Mouse (Mus musculus): ENCODE results near the gene Islr2. TPM values are rescaled to one million over a fixed set of nuclear protein-coding genes. Genes with fewer than 3 reads are reported as not detected.
"Not testable (repeated sequence)": the region's sequence is repeated elsewhere in the genome, so short reads cannot be mapped to it uniquely, and the experiment has no call there.

Islr2 gene
- polyA plus RNA-seq (2015; fragmentation: Nextera tagmentation; extraction: Ambion mirVana), result 0.76 and 1.4 TPM in 2 replicates

DNA sequence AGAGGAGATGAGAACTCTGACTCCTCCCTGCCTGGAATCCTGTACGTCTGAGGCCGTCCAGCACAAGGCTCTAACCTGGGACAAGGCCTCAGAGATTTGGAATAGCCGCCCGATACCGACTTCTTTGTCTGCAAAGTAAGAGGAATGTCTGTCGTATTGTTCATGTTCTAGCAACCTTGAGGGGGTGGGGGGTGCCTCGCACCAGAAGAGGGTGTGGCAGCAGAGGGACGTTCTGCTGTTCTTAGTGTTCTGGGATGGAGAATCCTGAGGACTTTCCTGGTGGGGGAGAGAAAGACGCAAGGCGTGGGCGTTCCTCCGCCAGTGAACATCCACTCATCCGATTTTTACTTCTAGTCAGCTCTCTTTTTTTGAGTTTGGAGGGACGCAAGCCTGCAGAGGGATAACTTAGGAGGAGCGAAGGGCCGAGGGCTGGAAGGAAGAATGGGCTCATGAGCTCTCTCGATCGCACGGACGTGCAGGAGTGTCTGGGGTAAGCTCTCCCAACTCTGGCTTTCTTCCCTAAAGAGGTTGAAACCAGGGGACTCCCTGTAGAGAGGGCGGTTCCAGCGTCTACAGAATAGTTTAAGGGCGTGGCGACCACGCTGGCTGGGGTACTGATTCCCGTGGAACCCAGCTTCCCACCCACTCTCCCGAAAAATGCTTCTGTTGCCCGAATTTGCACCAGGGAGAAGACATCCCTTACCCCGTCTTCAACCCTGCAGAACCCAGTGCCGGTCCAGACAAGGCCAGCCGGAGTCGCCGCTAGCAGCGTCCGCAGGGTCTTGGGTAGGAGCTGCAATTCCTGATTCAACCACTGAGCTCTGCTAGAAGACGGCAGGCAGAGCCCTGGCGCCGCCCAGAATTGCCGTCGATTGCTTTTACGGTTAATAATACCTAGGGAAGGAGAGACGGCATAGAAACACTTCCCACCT, at the start of gene Islr2, which contains the start of gene Islr:
Gene Islr2 (minus strand): TSS at position 804 of the 932 bp plus-strand sequence.
Gene Islr (minus strand): TSS at position 791 of the 932 bp plus-strand sequence.
- H3K4me3 ChIP-seq, result peak within 1 kb of the TSS; percentile 34
- peaks cover 44% of the 10 kb centered on the region for H3K4me1 ChIP-seq
- ATAC-seq (ENCODE audit: insufficient number of reproducible peaks, insufficient read depth, low FRiP score, low TSS enrichment, low read depth), result 0 out of 2 replicates have a peak, but pooled peaks have one; percentile 26
- H3K9ac ChIP-seq, result 0 out of 2 replicates have a peak within 1 kb of the TSS, but pooled peaks have one; percentile 3
- no peaks in the 10 kb centered on the region for H3K9me3 ChIP-seq
- H3K4me2 ChIP-seq, result peak within 1 kb of the TSS; percentile 60
- peaks cover 69% of the 10 kb centered on the region for H3K27me3 ChIP-seq
- WGBS, result 2% methylated on average over 42 of the region's 42 CpGs
- no peaks in the 10 kb centered on the region for H3K36me3 ChIP-seq
- H3K27ac ChIP-seq, result no peak within 1 kb of the TSS

DNA sequence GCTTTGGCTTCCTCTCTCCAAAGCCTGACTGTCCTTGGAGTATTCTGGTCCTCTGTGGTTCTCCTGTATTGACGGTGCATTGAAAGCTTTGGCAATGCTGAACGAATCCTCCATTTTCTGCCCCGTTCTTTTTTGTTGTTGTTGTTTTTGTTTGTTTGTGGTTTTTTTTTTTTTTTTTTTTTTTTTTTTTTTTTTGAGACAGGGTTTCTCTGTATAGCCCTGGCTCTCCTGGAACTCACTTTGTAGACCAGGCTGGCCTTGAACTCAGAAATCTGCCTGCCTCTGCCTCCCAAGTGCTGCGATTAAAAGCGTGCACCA, 49.6 kb upstream of the Islr2 start:
- 64% methylated on average over 5 of the region's 5 CpGs for WGBS
- not testable (repeated sequence) for ATAC-seq (ENCODE audit: insufficient number of reproducible peaks, insufficient read depth, low FRiP score, low TSS enrichment, low read depth); H3K27me3 ChIP-seq; H3K9me3 ChIP-seq
- Histone ChIP-seq H3K4me2 (peak overlapping the region; percentile 80), H3K4me1 (peaks cover 22% of the 10 kb centered on the region), H3K4me3 (peak overlapping the region; percentile 85), H3K9ac (peak overlapping the region; percentile 85), H3K36me3 (peaks cover 22% of the 10 kb centered on the region), H3K27ac (0 out of 2 replicates have a peak overlapping the region, but pooled peaks have one; percentile 78)

DNA sequence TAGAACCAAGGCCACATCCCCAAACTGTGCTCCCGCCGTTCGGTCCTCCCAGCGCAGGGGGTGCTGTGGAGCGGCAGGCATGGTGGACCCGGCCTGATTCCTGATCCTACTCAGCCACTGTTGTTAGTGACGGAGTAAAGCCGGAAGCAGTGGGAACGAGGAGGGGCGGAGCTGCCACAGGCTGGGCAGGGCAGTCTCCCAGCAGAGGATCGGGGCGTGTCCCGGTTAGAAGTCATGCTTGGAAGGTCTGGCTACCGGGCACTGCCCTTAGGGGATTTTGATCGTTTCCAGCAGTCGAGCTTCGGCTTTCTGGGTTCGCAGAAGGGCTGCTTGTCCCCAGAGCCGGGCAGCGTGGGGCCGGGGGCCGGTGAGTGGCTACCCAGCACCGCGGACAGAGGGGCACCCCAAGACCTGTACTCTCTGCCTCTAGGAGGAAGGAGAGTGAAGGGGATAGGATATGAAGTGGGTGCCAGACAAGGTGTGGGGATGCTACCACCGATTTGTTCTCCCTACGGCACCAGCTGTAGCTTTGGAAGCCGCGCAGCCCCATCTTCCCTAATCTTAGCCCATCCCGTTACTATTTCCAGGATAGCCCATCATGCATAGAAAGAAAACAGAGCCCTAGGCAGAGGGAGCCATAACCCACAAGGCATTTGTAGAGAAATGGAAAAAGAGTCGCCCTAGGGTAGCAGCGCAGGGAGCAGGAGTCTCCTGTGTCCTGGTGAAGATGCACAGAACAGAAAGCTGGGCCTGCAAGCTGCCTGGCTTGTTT, 49.1 kb upstream of the Islr2 start, which contains the start of gene Stoml1:
Gene Stoml1 (plus strand): TSS at position 132 of the 772 bp plus-strand sequence.
- Histone ChIP-seq H3K4me2 (peak within 1 kb of the TSS; percentile 80), H3K9ac (peak within 1 kb of the TSS; percentile 85), H3K27ac (peak within 1 kb of the TSS; percentile 78; the same call in 1 of the 2 replicates), H3K9me3 (no peaks in the 10 kb centered on the region), H3K4me1 (peaks cover 27% of the 10 kb centered on the region), H3K36me3 (peaks cover 16% of the 10 kb centered on the region), H3K4me3 (peak within 1 kb of the TSS; percentile 85), H3K27me3 (no peaks in the 10 kb centered on the region)
- peak; percentile 92 for ATAC-seq (ENCODE audit: insufficient number of reproducible peaks, insufficient read depth, low FRiP score, low TSS enrichment, low read depth)
- WGBS, result under 1% methylated on average over 31 of the region's 31 CpGs

DNA sequence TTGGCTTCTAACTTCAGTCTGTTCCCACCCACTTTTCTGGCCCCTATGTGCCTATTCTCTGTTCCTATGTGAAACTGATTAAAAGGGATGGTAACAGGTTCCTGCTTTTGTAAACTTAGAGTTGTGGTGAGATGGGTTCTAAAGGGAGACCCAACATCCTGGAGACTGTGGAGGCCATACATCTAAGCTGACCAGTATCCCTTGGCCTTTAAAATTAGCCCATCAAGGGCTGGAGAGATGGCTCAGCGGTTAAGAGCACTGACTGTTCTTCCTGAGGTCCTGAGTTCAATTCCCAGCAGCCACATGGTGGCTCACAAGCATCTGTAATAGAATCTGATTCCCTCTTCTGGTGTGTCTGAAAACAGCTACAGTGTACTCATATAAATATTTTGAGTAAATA, 46.6 kb upstream of the Islr2 start:
- Histone ChIP-seq H3K9ac (0 out of 2 replicates have a peak overlapping the region, but pooled peaks have one; percentile 77), H3K4me1 (peaks cover 44% of the 10 kb centered on the region)
- not testable (repeated sequence) for H3K9me3 ChIP-seq; H3K27me3 ChIP-seq; H3K4me3 ChIP-seq; H3K36me3 ChIP-seq; H3K27ac ChIP-seq; ATAC-seq (ENCODE audit: insufficient number of reproducible peaks, insufficient read depth, low FRiP score, low TSS enrichment, low read depth); H3K4me2 ChIP-seq
- WGBS, result 93% methylated on average over 1 of the region's 1 CpGs

DNA sequence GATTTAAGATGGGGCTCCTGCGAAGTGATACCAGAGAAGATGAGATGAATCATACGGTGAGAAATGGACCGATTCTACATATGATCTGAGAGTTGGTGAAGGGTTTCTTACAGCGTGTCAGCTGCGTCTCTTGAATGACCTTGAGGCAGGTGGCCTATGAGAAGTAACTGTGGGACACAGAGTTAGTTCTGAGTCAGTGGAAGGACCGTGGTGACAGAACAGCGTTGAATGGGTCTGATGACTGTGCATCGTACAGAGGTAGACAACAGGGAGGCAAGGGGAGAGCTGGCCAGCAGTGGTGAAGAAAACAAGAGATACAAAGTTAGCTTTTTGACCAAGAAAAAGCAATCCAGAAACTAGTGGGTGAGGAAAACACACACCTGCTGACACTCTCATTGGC, 46.2 kb upstream of the Islr2 start:
- 74% methylated on average over 8 of the region's 8 CpGs for WGBS
- Histone ChIP-seq H3K4me2 (peak overlapping the region; percentile 69), H3K36me3 (0 out of 2 replicates have a peak, but pooled peaks cover 3% of the 10 kb centered on the region), H3K27ac (peak overlapping the region; percentile 93), H3K4me3 (peak overlapping the region; percentile 55; the same call in 1 of the 2 replicates), H3K9ac (peak overlapping the region; percentile 77), H3K9me3 (no peaks in the 10 kb centered on the region), H3K4me1 (peaks cover 44% of the 10 kb centered on the region), H3K27me3 (no peaks in the 10 kb centered on the region)
- ATAC-seq (ENCODE audit: insufficient number of reproducible peaks, insufficient read depth, low FRiP score, low TSS enrichment, low read depth), result no peak

DNA sequence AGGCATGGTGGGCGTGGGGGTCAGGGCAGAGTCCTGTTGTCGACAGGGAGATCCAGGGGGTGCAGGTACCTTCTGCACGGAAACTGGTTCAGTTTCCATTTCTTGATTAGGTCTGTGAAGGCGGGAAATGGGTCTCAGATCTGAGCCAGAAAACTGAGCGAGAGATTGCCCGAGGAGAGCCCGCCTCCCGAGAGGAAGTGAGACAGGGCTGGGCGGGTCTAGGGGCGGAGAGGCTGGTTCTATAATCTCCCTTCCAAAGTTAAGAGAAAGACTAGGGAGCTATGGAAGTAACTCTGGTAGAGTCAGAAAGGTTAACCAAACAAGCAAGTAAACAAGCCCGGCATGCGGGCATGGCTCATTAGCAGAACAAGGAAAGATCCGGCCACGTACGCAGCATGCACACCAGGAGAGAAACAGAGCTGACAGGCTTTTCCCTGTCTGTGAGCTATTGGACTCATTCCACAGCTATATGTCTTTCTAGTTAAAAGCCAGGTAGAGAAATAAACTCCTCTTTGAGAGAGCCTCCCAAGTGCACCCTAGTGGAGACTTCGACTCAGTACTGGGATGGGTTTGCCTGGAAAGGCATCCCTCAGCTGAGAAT, 45.6 kb upstream of the Islr2 start, which contains the start of gene Pml:
Gene Pml (minus strand): TSS at position 195 of the 601 bp plus-strand sequence.
- Histone ChIP-seq H3K4me2 (peak within 1 kb of the TSS; percentile 69), H3K4me1 (peaks cover 43% of the 10 kb centered on the region), H3K4me3 (peak within 1 kb of the TSS; percentile 55), H3K9ac (peak within 1 kb of the TSS; percentile 77), H3K27ac (peak within 1 kb of the TSS; percentile 93), H3K36me3 (0 out of 2 replicates have a peak, but pooled peaks cover 3% of the 10 kb centered on the region), H3K9me3 (no peaks in the 10 kb centered on the region), H3K27me3 (no peaks in the 10 kb centered on the region)
- peak; percentile 66; the same call in 1 of the 2 replicates for ATAC-seq (ENCODE audit: insufficient number of reproducible peaks, insufficient read depth, low FRiP score, low TSS enrichment, low read depth)
- WGBS, result under 1% methylated on average over 16 of the region's 16 CpGs

DNA sequence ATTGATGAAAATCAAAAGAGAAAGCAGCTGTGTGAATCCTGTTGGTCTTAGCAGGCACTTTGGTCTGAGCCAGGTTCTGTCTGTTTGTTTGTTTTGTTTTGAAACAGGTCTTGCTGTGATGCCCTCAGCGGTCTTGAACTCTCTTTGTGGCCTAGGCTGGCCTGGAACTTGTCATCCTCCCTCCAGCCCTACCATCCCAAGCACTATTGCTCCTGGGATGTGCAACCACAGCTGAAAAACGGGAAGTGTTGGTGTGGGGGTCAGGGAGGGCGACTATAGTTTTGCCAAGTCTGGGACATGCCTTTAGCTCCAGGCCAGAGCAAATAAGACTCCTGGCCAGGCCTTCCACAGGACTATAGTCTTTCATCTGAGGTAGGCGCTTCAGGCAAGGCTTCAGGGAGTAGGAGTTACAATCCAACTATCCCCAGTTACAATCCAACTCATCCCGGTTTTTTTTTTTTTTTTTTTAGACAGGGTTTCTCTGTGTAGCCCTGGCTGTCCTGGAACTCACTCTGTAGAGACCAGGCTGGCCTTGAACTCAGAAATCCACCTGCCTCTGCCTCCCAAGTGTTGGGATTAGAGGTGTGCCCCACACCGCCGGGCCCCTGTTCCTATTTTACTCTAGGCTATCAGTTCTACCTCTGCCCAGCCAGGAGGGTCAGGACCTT, 44.8 kb upstream of the Islr2 start:
- Histone ChIP-seq H3K4me2 (peak overlapping the region; percentile 69), H3K36me3 (0 out of 2 replicates have a peak, but pooled peaks cover 3% of the 10 kb centered on the region), H3K9ac (peak overlapping the region; percentile 77), H3K9me3 (no peaks in the 10 kb centered on the region), H3K4me3 (peak overlapping the region; percentile 55), H3K27me3 (no peaks in the 10 kb centered on the region), H3K4me1 (peaks cover 36% of the 10 kb centered on the region), H3K27ac (peak overlapping the region; percentile 93)
- ATAC-seq (ENCODE audit: insufficient number of reproducible peaks, insufficient read depth, low FRiP score, low TSS enrichment, low read depth), result no peak
- WGBS, result 38% methylated on average over 7 of the region's 7 CpGs

DNA sequence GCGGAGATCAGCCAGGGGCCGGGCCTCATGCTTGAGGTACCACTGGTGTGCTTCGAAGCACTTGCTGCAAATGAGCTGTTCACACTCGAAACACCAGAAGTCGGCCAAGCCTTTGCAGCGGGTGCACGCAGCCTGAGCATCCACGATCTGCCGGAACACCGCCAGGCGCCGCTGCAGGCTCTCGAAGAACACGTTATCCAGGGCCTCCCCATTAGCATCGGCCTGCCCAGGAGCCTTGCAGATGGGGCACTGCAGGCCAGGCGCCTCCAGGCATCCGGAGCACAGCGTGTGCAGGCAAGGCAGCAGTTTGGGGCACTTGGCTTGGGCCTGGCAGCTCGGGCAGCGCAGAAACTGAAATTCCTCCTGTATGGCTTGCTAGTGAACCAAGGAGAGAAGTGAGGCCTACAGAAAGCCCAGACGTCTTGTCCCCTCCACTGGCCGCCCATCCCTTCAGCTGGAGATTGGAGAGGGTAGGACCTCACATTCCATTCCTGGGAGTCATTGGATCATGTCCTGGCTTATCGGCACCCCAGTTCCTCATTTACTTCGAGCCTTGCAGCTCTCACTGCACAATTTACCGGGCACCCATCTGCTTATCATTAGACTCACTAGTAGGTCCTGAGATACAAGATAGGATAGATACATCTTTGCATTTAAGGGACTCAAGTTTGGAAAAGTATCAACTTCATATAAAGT, 43.1 kb upstream of the Islr2 start:
- H3K4me2 ChIP-seq, result peak overlapping the region; percentile 60
- WGBS, result 10% methylated on average over 25 of the region's 25 CpGs
- H3K9me3 ChIP-seq, result no peaks in the 10 kb centered on the region
- ATAC-seq (ENCODE audit: insufficient number of reproducible peaks, insufficient read depth, low FRiP score, low TSS enrichment, low read depth), result peak; percentile 76
- H3K27ac ChIP-seq, result peak overlapping the region; percentile 60; the same call in 1 of the 2 replicates
- H3K36me3 ChIP-seq, result 0 out of 2 replicates have a peak, but pooled peaks cover 3% of the 10 kb centered on the region
- peak overlapping the region; percentile 34 for H3K4me3 ChIP-seq
- peak overlapping the region; percentile 72 for H3K9ac ChIP-seq
- H3K27me3 ChIP-seq, result no peaks in the 10 kb centered on the region
- peaks cover 42% of the 10 kb centered on the region for H3K4me1 ChIP-seq

DNA sequence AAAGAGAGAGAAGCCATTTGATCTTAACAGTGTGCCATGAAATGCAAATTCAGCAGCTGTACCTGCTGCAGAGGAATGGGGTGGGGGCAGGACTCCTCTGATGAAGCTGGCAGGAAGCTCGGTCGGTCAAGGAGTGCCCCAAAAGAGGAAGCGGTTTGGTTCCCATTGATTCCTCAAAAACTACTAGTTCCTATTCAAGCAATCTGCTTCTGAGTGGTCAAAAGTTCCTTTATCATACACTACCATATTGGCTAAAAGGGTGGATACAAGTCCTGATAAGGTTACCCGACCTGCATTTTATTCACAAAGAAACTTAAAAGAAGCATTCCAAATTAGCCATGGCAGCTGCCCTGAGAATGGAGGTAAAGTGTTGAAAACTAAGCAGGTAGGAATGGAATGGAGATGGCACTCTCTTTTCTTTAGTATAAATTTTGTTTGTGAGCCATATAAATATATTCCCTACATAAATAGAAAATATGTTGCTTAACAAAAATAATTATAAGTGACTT, 42.0 kb upstream of the Islr2 start:
- 0 out of 2 replicates have a peak, but pooled peaks cover 3% of the 10 kb centered on the region for H3K36me3 ChIP-seq
- H3K27me3 ChIP-seq, result no peaks in the 10 kb centered on the region
- peaks cover 53% of the 10 kb centered on the region for H3K4me1 ChIP-seq
- H3K27ac ChIP-seq, result no peak overlapping the region
- ATAC-seq (ENCODE audit: insufficient number of reproducible peaks, insufficient read depth, low FRiP score, low TSS enrichment, low read depth), result no peak
- H3K4me2 ChIP-seq, result no peak overlapping the region
- no peak overlapping the region for H3K4me3 ChIP-seq
- no peaks in the 10 kb centered on the region for H3K9me3 ChIP-seq
- no peak overlapping the region for H3K9ac ChIP-seq
- 66% methylated on average over 4 of the region's 4 CpGs for WGBS

DNA sequence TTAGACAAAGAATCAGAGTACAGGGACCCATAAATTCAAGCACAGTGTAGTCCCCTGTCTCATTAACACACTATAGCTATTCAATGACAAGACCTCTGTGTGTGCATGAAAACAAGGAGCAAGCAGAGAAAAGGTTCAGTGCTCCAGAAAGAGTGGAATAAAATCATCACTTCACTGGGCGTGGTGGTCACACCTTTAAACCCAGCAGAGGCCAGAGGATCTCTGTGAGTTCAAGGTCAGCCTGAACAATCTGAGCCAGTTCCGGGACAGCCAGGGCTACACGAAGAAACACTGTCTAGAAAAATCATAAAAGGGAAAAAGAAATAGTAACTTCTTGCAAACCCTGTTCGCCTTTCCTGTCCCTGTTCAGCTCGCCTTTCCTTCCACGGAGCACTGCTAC, 39.6 kb upstream of the Islr2 start:
- Histone ChIP-seq H3K4me1 (peaks cover 41% of the 10 kb centered on the region), H3K27me3 (no peaks in the 10 kb centered on the region), H3K9ac (no peak overlapping the region), H3K9me3 (no peaks in the 10 kb centered on the region), H3K4me2 (no peak overlapping the region), H3K27ac (no peak overlapping the region), H3K4me3 (no peak overlapping the region), H3K36me3 (peaks cover 13% of the 10 kb centered on the region; the same call in 1 of the 2 replicates)
- WGBS, result 92% methylated on average over 6 of the region's 6 CpGs
- no peak for ATAC-seq (ENCODE audit: insufficient number of reproducible peaks, insufficient read depth, low FRiP score, low TSS enrichment, low read depth)

Measured in embryonic facial prominence, embryonic 13.5 days (tissue).